Mouse (Mus musculus): ENCODE measurements at regions not wholly inside any gene's neighbourhood (a gene's known extent, or its start where the extent isn't known, plus 50 kb on each side); places are given as distances from the start of the nearest gene placed in this dataset.
A peak's percentile ranks its signal among the peaks of the same experiment; 100 is the strongest.
"Not testable (repeated sequence)": the region's sequence is repeated elsewhere in the genome, so short reads cannot be mapped to it uniquely, and the experiment has no call there.

DNA sequence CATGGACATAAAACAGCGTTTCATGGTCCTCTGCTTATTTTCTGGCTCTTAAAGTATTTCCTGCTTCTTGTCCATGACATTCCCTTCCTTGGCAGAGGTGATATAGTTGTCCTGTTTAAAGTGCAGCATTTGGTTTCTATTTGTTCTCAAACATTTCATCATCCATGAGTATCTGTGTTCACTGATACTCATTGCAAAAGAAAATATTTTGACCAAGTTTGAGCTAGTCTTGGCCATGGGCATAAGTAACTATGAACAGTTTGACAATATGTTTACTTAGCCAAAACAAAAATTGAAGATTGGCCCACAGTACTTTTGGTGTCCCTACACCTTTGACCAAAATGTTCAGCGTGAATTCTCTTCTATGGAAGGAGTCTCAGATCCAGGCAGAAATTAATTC, 58.7 kb upstream of the 2310057J18Rik start:
- intact Hi-C loops (cut with DNase I); DNase-seq: not testable (repeated sequence)

DNA sequence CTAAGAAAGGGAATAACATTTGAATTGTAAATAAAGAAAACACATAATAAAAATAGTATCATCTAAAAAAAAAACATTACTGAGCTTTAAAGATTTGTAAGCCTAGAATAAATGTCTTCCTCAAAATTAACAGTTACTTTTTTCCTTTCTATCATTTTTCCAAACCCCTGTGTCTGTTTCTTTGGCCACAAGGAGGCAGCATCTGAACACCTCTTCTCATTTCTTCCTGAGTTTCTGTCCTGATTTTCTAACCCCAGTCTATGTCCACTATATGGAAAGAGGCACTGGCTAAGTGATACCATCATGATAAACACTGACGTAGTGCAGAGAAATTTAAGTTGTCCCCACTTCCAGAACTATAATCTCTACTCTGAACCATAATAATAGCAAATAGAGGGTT, 55.8 kb upstream of the Soga3 start:
- intact Hi-C loops (cut with DNase I), result no loop called here
- peak; percentile 3 to 4 for DNase-seq
